Mouse (Mus musculus): ENCODE data around the gene Rgs5. TPM values are rescaled to one million over a fixed set of nuclear protein-coding genes. Genes with fewer than 3 reads are reported as not detected.

Rgs5 gene
- polyA plus RNA-seq (2014; fragmentation: Nextera tagmentation; extraction: Ambion mirVana): 24.0 and 26.7 TPM in 2 replicates

- H3K4me3 ChIP-seq (ENCODE audit: low read depth, low read length): peak within 1 kb of the TSS; percentile 18
- H3K4me1 ChIP-seq (ENCODE audit: control insufficient read depth, insufficient read depth, low read length): peaks cover 12% of the 10 kb centered on the region; the same call in 1 of the 2 replicates
- H3K27me3 ChIP-seq (ENCODE audit: control insufficient read depth, insufficient read depth, low read length): no peaks in the 10 kb centered on the region
- 5% methylated on average over 8 of the region's 8 CpGs for WGBS
- 0 out of 2 replicates have a peak within 1 kb of the TSS, but pooled peaks have one; percentile 8 for H3K9ac ChIP-seq (replicated peaks; ENCODE audit: low read depth, low read length)
- H3K27ac ChIP-seq (ENCODE audit: low read length): no peak within 1 kb of the TSS
- no peaks in the 10 kb centered on the region for H3K36me3 ChIP-seq (ENCODE audit: control insufficient read depth, insufficient read depth, low read length)
- peak within 1 kb of the TSS; percentile 32 for H3K4me2 ChIP-seq (replicated peaks; ENCODE audit: low read depth, low read length)
- no peaks in the 10 kb centered on the region for H3K9me3 ChIP-seq (ENCODE audit: control insufficient read depth, low read depth, low read length)
- peak; percentile 64; the same call in 1 of the 2 replicates for ATAC-seq (ENCODE audit: insufficient number of reproducible peaks, insufficient read depth, low FRiP score, low read depth)
Measured at GRCm38 (mm10) chr1:169655256-169655655, at the start of gene Rgs5. Gene Rgs5 (plus strand): TSS chr1:169655501.

DNA sequence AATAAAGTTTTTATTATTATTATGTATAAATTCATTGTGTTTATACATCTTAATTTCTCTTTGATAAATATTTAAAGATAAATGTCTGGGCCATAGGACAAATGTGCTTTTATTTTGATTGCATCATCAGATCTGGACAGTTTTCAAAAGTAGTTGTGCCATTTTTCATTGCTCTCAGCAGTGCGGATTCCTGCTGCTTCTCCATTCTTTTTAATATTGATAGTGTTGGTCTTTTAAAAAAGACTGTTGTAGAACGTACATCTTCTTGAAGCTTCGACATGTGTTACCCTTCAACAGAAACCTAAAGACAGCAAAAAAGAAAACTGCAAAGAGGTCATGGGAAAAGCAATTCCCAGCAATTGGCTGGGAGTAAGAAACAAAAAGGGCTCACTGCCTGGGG, 49.1 kb upstream of the Rgs5 start:
- Histone ChIP-seq H3K4me1 (ENCODE audit: control insufficient read depth, insufficient read depth, low read length) (no peaks in the 10 kb centered on the region), H3K27me3 (ENCODE audit: control insufficient read depth, insufficient read depth, low read length) (no peaks in the 10 kb centered on the region), H3K9me3 (ENCODE audit: control insufficient read depth, low read depth, low read length) (no peaks in the 10 kb centered on the region), H3K4me3 (ENCODE audit: low read depth, low read length) (no peak overlapping the region), H3K9ac (replicated peaks; ENCODE audit: low read depth, low read length) (no peak overlapping the region), H3K36me3 (ENCODE audit: control insufficient read depth, insufficient read depth, low read length) (no peaks in the 10 kb centered on the region), H3K27ac (ENCODE audit: low read length) (no peak overlapping the region), H3K4me2 (replicated peaks; ENCODE audit: low read depth, low read length) (no peak overlapping the region)
- ATAC-seq (ENCODE audit: insufficient number of reproducible peaks, insufficient read depth, low FRiP score, low read depth): no peak
- WGBS: 47% methylated on average over 3 of the region's 3 CpGs

DNA sequence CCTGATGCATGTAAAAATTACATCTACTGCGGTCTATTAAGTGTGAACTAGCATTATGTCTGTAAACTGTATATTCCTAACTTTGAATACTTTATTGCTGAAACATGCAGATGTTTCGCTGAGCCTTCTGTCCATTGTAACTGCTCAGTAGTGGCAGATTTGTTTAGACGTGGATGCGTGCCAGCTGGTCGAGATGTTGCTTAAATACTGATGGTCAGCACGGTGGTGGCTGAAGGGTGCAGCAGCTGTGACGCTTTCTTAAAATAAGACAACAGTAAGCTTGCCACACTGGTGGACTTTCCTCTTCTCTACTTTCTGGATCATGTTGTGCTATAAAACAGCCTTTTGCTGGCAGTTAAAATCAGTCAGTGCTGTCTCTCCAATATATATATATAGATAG, 25.6 kb upstream of the Rgs5 start:
- no peaks in the 10 kb centered on the region for H3K36me3 ChIP-seq (ENCODE audit: control insufficient read depth, insufficient read depth, low read length)
- H3K27ac ChIP-seq (ENCODE audit: low read length): no peak overlapping the region
- no peak overlapping the region for H3K4me2 ChIP-seq (replicated peaks; ENCODE audit: low read depth, low read length)
- WGBS: 50% methylated on average over 7 of the region's 7 CpGs
- ATAC-seq (ENCODE audit: insufficient number of reproducible peaks, insufficient read depth, low FRiP score, low read depth): no peak
- no peaks in the 10 kb centered on the region for H3K27me3 ChIP-seq (ENCODE audit: control insufficient read depth, insufficient read depth, low read length)
- H3K9ac ChIP-seq (replicated peaks; ENCODE audit: low read depth, low read length): no peak overlapping the region
- H3K4me1 ChIP-seq (ENCODE audit: control insufficient read depth, insufficient read depth, low read length): no peaks in the 10 kb centered on the region
- no peak overlapping the region for H3K4me3 ChIP-seq (ENCODE audit: low read depth, low read length)
- H3K9me3 ChIP-seq (ENCODE audit: control insufficient read depth, low read depth, low read length): no peaks in the 10 kb centered on the region

GRCm38 (mm10) chr1:169637251-169637750, 18.0 kb upstream of the Rgs5 start:
- ATAC-seq (ENCODE audit: insufficient number of reproducible peaks, insufficient read depth, low FRiP score, low read depth): no peak
- Histone ChIP-seq H3K9ac (replicated peaks; ENCODE audit: low read depth, low read length) (no peak overlapping the region), H3K27ac (ENCODE audit: low read length) (no peak overlapping the region), H3K4me3 (ENCODE audit: low read depth, low read length) (no peak overlapping the region), H3K9me3 (ENCODE audit: control insufficient read depth, low read depth, low read length) (no peaks in the 10 kb centered on the region), H3K4me1 (ENCODE audit: control insufficient read depth, insufficient read depth, low read length) (no peaks in the 10 kb centered on the region), H3K36me3 (ENCODE audit: control insufficient read depth, insufficient read depth, low read length) (no peaks in the 10 kb centered on the region), H3K4me2 (replicated peaks; ENCODE audit: low read depth, low read length) (no peak overlapping the region), H3K27me3 (ENCODE audit: control insufficient read depth, insufficient read depth, low read length) (no peaks in the 10 kb centered on the region)
- 43% methylated on average over 14 of the region's 14 CpGs for WGBS

DNA sequence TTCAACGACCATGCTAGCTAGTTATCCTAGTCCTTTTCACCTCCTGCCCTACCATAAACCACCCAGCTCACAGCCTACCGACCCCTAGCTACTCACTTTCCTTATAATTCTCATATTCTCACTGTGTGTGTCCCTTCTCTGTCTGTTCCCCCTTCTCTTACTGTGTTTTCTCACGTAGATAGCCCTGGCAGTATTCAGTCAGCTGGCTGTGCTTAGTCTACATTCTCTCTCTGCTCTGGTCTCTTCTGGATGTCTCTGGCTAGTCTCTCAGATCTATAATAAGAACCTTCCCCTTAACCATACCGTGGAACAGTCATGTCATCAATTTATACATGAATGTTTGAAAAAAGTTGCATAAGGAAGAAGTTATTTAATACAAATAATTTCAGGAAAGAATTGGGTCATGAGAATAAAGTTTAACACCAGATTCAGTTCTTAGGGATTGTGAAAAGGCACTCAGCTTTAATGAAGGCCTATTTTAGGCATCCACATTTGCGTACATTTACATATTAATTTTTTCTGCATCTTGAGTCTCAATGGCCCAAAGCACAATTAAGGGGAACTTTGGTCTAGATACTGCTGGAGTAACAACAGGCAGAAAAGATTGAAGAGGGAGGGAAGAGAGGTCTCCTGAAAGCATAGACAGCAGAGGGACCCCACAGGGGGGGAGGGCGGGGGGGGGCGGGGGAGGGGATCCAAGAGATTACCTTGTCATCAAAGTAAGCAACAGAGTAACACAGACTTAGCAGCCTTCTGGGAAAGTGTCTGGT, 10.2 kb upstream of the Rgs5 start:
- Histone ChIP-seq H3K36me3 (ENCODE audit: control insufficient read depth, insufficient read depth, low read length) (no peaks in the 10 kb centered on the region), H3K27me3 (ENCODE audit: control insufficient read depth, insufficient read depth, low read length) (no peaks in the 10 kb centered on the region), H3K4me3 (ENCODE audit: low read depth, low read length) (no peak overlapping the region), H3K4me2 (replicated peaks; ENCODE audit: low read depth, low read length) (no peak overlapping the region), H3K9ac (replicated peaks; ENCODE audit: low read depth, low read length) (no peak overlapping the region), H3K4me1 (ENCODE audit: control insufficient read depth, insufficient read depth, low read length) (no peaks in the 10 kb centered on the region), H3K27ac (ENCODE audit: low read length) (no peak overlapping the region), H3K9me3 (ENCODE audit: control insufficient read depth, low read depth, low read length) (no peaks in the 10 kb centered on the region)
- 72% methylated on average over 7 of the region's 7 CpGs for WGBS
- no peak for ATAC-seq (ENCODE audit: insufficient number of reproducible peaks, insufficient read depth, low FRiP score, low read depth)

- ATAC-seq (ENCODE audit: insufficient number of reproducible peaks, insufficient read depth, low FRiP score, low read depth): no peak
- Histone ChIP-seq H3K9me3 (ENCODE audit: control insufficient read depth, low read depth, low read length) (no peaks in the 10 kb centered on the region), H3K36me3 (ENCODE audit: control insufficient read depth, insufficient read depth, low read length) (no peaks in the 10 kb centered on the region), H3K4me2 (replicated peaks; ENCODE audit: low read depth, low read length) (no peak overlapping the region), H3K27me3 (ENCODE audit: control insufficient read depth, insufficient read depth, low read length) (no peaks in the 10 kb centered on the region), H3K4me1 (ENCODE audit: control insufficient read depth, insufficient read depth, low read length) (peaks cover 12% of the 10 kb centered on the region; the same call in 1 of the 2 replicates), H3K27ac (ENCODE audit: low read length) (peak overlapping the region; percentile 21; the same call in 1 of the 2 replicates), H3K4me3 (ENCODE audit: low read depth, low read length) (no peak overlapping the region), H3K9ac (replicated peaks; ENCODE audit: low read depth, low read length) (no peak overlapping the region)
- 2% methylated on average over 4 of the region's 4 CpGs for WGBS
Measured at GRCm38 (mm10) chr1:169659479-169659878, 4.2 kb downstream of the Rgs5 start.

- Histone ChIP-seq H3K27me3 (ENCODE audit: control insufficient read depth, insufficient read depth, low read length) (no peaks in the 10 kb centered on the region), H3K9ac (replicated peaks; ENCODE audit: low read depth, low read length) (no peak overlapping the region), H3K4me3 (ENCODE audit: low read depth, low read length) (no peak overlapping the region), H3K9me3 (ENCODE audit: control insufficient read depth, low read depth, low read length) (no peaks in the 10 kb centered on the region), H3K4me1 (ENCODE audit: control insufficient read depth, insufficient read depth, low read length) (no peaks in the 10 kb centered on the region), H3K36me3 (ENCODE audit: control insufficient read depth, insufficient read depth, low read length) (no peaks in the 10 kb centered on the region), H3K27ac (ENCODE audit: low read length) (no peak overlapping the region), H3K4me2 (replicated peaks; ENCODE audit: low read depth, low read length) (no peak overlapping the region)
- 31% methylated on average over 4 of the region's 4 CpGs for WGBS
- peak; percentile 69; the same call in 1 of the 2 replicates for ATAC-seq (ENCODE audit: insufficient number of reproducible peaks, insufficient read depth, low FRiP score, low read depth)
Measured at GRCm38 (mm10) chr1:169667328-169667727, 12.0 kb downstream of the Rgs5 start.

DNA sequence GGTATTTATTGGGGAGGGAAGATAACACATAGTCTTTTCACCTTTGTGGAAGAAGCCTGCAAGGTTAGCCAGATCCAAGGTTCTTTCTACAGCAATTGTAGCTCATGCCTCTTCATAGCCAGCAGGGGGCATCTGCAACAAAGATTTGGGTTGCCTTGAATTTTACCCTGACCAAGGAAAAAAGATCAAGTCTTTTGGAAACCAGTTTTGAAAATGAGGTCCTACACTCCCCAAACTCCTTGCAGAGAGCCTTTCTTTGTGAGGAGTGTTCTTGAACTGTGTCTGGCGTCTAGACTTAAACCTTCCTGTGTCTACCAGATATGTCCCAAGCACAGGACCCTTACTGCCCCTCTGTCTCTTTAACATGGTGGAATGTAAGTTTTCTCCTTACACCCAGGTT, 15.4 kb downstream of the Rgs5 start:
- H3K36me3 ChIP-seq (ENCODE audit: control insufficient read depth, insufficient read depth, low read length): no peaks in the 10 kb centered on the region
- ATAC-seq (ENCODE audit: insufficient number of reproducible peaks, insufficient read depth, low FRiP score, low read depth): no peak
- H3K9ac ChIP-seq (replicated peaks; ENCODE audit: low read depth, low read length): no peak overlapping the region
- H3K27me3 ChIP-seq (ENCODE audit: control insufficient read depth, insufficient read depth, low read length): no peaks in the 10 kb centered on the region
- no peaks in the 10 kb centered on the region for H3K4me1 ChIP-seq (ENCODE audit: control insufficient read depth, insufficient read depth, low read length)
- no peak overlapping the region for H3K27ac ChIP-seq (ENCODE audit: low read length)
- no peak overlapping the region for H3K4me2 ChIP-seq (replicated peaks; ENCODE audit: low read depth, low read length)
- no peaks in the 10 kb centered on the region for H3K9me3 ChIP-seq (ENCODE audit: control insufficient read depth, low read depth, low read length)
- 82% methylated on average over 1 of the region's 1 CpGs for WGBS
- H3K4me3 ChIP-seq (ENCODE audit: low read depth, low read length): no peak overlapping the region

Measured in stomach, embryonic 14.5 days (tissue).